Mouse (Mus musculus): Measurements from ENCODE around the gene Gga3.

- no peak for TF ChIP-seq TAL1 (IDR thresholded peaks at IDR 0.05; ENCODE audit: low read length)
- no peak for TF ChIP-seq GATA1 (IDR thresholded peaks at IDR 0.05; ENCODE audit: low read length)
Measured at GRCm38 (mm10) chr11:115603476-115604303, at the start of gene Gga3, which contains the start of gene Mrps7.
